Mouse (Mus musculus): ENCODE data around the gene Bicral. TPM values are rescaled to one million over a fixed set of nuclear protein-coding genes. Genes with fewer than 3 reads are reported as not detected.

Gene Bicral
- 10 to 100 TPM; 14.9 to 15.3 TPM for total RNA-seq (2021)

- intact Hi-C loops (cut with DNase I), result loop anchor here (1.0 to 10.0 kb wide), 4 partner anchors 15 to 213 kb away; partner anchors contain the start of genes Klc4, Mrpl2 and Rpl7l1
- peak; percentile 77 to 82 for DNase-seq
Measured at GRCm38 (mm10) chr17:46857903-46858748, at the start of gene Bicral. TSS of gene Bicral (minus strand) at chr17:46858482.

- intact Hi-C loops (cut with DNase I), result loop anchor here (5.0 kb wide), 1 partner anchor 128 kb away; no protein-coding TSS in a partner anchor
- DNase-seq, result peak; percentile 81 to 83
Measured at GRCm38 (mm10) chr17:46903876-46904490, 45.7 kb upstream of the Bicral start.

- intact Hi-C loops (cut with DNase I), result loop anchor here (5.0 kb wide), 1 partner anchor 131 kb away; no protein-coding TSS in a partner anchor
Measured at GRCm38 (mm10) chr17:46900941-46901340, 42.7 kb upstream of the Bicral start.

GRCm38 (mm10) chr17:46897221-46897950, 39.1 kb upstream of the Bicral start:
- no peak for DNase-seq
- intact Hi-C loops (cut with DNase I), result no loop called here

More at GRCm38 (mm10) chr17:46900941-46901340, 42.7 kb upstream of the Bicral start:
- no peak for DNase-seq

GRCm38 (mm10) chr17:46895426-46895825, 37.1 kb upstream of the Bicral start:
- peak in 1 of 2 experiments; percentile 24 for DNase-seq
- intact Hi-C loops (cut with DNase I), result no loop called here

- intact Hi-C loops (cut with DNase I), result loop anchor here (1.0 kb wide), 1 partner anchor 109 kb away; the partner anchor contains the start of gene Rpl7l1
Measured at GRCm38 (mm10) chr17:46890843-46891594, 32.7 kb upstream of the Bicral start.

GRCm38 (mm10) chr17:46890116-46890815, 32.0 kb upstream of the Bicral start, which contains the start of gene Tbcc:
TSS of gene Tbcc (plus strand) at chr17:46890684.
- peak; percentile 94 to 96 for DNase-seq
- intact Hi-C loops (cut with DNase I), result loop anchor here (1.0 kb wide), 1 partner anchor 108 kb away; the partner anchor contains the start of gene Rpl7l1

More at GRCm38 (mm10) chr17:46890843-46891594, 32.7 kb upstream of the Bicral start:
- peak in 1 of 2 experiments; percentile 34 for DNase-seq

GRCm38 (mm10) chr17:46889450-46890084, 31.3 kb upstream of the Bicral start:
- peak; percentile 80 to 84 for DNase-seq
- intact Hi-C loops (cut with DNase I), result loop anchor here (1.0 to 5.0 kb wide), 3 partner anchors 33 to 107 kb away; partner anchors contain the start of gene Rpl7l1

- intact Hi-C loops (cut with DNase I), result loop anchor here (1.0 to 5.0 kb wide), 2 partner anchors 32 to 81 kb away; no protein-coding TSS in a partner anchor
- DNase-seq, result peak in 1 of 2 experiments; percentile 44
Measured at GRCm38 (mm10) chr17:46888511-46889212, 30.4 kb upstream of the Bicral start.

GRCm38 (mm10) chr17:46885910-46886643, 27.8 kb upstream of the Bicral start:
- DNase-seq, result no peak
- intact Hi-C loops (cut with DNase I), result loop anchor here (5.0 kb wide), 1 partner anchor 79 kb away; no protein-coding TSS in a partner anchor

GRCm38 (mm10) chr17:46885218-46885909, 27.1 kb upstream of the Bicral start:
- intact Hi-C loops (cut with DNase I), result loop anchor here (5.0 kb wide), 1 partner anchor 78 kb away; no protein-coding TSS in a partner anchor
- DNase-seq, result no peak

- intact Hi-C loops (cut with DNase I), result loop anchor here (5.0 kb wide), 1 partner anchor 77 kb away; no protein-coding TSS in a partner anchor
- DNase-seq, result no peak
Measured at GRCm38 (mm10) chr17:46884766-46885165, 26.5 kb upstream of the Bicral start.

GRCm38 (mm10) chr17:46883107-46883506, 24.8 kb upstream of the Bicral start:
- intact Hi-C loops (cut with DNase I), result no loop called here

GRCm38 (mm10) chr17:46881728-46882127, 23.4 kb upstream of the Bicral start:
- intact Hi-C loops (cut with DNase I), result no loop called here
- no peak for DNase-seq

More at GRCm38 (mm10) chr17:46883107-46883506, 24.8 kb upstream of the Bicral start:
- DNase-seq, result no peak

GRCm38 (mm10) chr17:46880322-46880721, 22.0 kb upstream of the Bicral start:
- no peak for DNase-seq
- intact Hi-C loops (cut with DNase I), result no loop called here

GRCm38 (mm10) chr17:46879841-46880311, 21.6 kb upstream of the Bicral start:
- peak; percentile 66 to 79 for DNase-seq
- intact Hi-C loops (cut with DNase I), result no loop called here

Measured in heart, postnatal 36 days (tissue).